Mouse (Mus musculus) spleen, adult 2 months (tissue): ENCODE measurements at regions not wholly inside any gene's neighbourhood (a gene's known extent, or its start where the extent isn't known, plus 50 kb on each side); places are given as distances from the start of the nearest gene placed in this dataset.

Experiments used
- CTCF ChIP-seq: fragments of 200-500 bp; IDR thresholded peaks from 2 replicates; pipeline ENCODE4 v1.5.1; 2011; ENCODE audit warnings: mild to moderate bottlenecking, inconsistent platforms; ENCODE audit not compliant: insufficient read depth, insufficient read length, insufficient replicate concordance; ENCODE audit errors: extremely low read depth
- POLR2A ChIP-seq: fragments of 200-500 bp; IDR thresholded peaks from 2 replicates; pipeline ENCODE4 v1.6.1; 2011; ENCODE audit warnings: low read depth, low read length, inconsistent platforms

DNA sequence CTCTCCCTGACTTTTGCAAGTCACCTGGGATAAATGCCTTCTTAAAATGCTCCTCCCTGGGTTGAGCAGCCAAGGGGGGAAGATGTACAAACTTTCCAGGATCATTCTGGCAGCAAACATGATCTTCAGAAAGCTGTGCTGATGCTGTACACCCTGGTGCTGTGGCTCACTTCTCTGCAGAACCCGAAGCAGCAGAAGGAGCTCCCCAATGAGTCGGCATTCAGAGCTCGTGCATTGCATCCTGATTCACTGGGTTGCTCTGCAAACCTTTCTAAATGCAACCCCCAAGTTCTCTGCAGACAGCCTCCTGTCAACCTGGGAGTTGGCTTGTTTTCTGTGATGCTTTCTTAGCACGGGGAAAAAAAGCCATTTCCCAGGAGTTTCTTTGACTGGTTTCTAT, 343.8 kb upstream of the Slc24a5 start:
- TF ChIP-seq CTCF (no peak), POLR2A (no peak)
